In the genomic region with DNA sequence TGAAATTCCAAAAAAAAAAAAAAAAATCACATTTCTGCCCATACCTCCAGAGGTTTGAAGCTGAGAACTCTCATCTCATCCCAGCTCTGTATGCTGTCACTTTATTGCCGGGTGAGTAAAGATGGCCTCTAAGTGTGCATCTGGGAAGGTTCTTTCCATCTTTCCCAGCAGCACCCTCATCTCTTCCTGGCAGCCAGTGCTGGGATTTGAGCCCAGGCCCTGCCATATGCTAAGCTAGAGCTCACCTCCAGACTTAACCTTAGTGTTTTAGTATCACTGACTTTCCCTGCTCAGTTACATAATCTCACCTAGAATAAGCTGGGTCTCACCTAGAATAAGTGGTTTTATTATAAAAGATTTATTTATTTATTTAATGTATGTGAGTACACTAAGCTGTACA, we compare ENCODE assay signal across 17 mouse cellular contexts.
"Had no signal": no experiment of that assay in that cellular context is flagged by ENCODE, and none has a peak within 500 bp of the region (broad histone marks: within the 10 kb centered on the region; RNA-seq: fewer than 3 reads in every experiment).

No protein-coding gene starts in this region.

- ATAC-seq: hindbrain, embryonic 16.5 days; inflammation-experienced regulatory T-cells, adult 6 months; intestine, embryonic 15.5 days; intestine, postnatal 0 days; liver, postnatal 0 days had no signal

- DNase-seq: gastrocnemius, postnatal 10 days; gastrocnemius, postnatal 25 days; heart, adult 18-20 months; heart, postnatal 10 days; heart, postnatal 4 days; kidney, adult 18-20 months; kidney, adult 8-10 months; kidney, postnatal 10 days; kidney, postnatal 25 days; kidney, postnatal 4 days; liver; liver, embryonic 13.5 days; liver, postnatal 0 days had no signal
